Mouse (Mus musculus) retina, postnatal 7 days (tissue): ENCODE measurements around the gene Col8a2.
A peak's percentile ranks its signal among the peaks of the same experiment; 100 is the strongest.

Experiments
- DNase-seq: peaks from one replicate; pipeline ENCODE4 v3.0.0-alpha.2; 2012; ENCODE audit warnings: low read depth, low spot score

Col8a2 gene

GRCm38 (mm10) chr4:126301584-126302309 is 15.2 kb downstream of the Col8a2 start:
- no peak for DNase-seq

- DNase-seq = no peak
Observed at GRCm38 (mm10) chr4:126303877-126304276, 17.3 kb downstream of the Col8a2 start.

DNA sequence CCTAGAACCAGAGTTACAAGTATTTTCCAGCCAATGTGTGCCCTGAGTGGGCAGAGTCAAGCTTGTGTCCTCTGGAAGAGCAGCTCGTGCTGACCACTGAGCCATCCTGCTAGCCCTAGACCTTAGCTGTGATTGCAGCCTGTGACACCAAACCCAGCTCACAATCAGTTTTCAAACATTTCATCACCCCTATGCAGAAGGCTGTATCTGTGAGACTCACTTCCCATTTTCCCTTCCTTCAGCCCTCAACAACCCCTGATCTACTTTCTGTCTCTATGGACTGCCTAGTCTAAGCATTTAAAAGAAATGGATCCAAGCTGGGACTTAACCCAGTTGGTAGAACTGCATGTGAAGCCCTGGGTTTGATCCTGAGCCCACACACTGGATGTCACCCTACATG is 18.8 kb downstream of the Col8a2 start:
- DNase-seq = no peak

DNA sequence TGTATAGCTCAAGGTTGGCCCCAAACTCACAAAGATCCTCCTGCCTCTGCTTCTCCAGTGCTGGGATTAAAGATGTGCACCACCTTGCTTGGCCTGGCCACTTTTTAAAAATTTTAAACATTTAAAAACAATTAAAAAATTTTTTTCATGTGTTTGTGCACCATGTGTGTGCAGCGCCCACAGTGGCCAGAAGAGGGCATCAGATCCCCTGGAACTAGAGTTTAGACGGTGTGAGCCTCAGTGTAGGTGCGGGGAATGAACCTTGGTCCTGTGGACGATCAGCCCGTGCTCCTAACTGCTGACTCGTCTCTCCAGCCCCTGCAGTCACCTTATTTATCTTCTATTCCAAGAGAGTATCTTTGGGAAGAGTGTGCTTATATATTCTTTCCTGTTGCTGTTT is 19.5 kb downstream of the Col8a2 start:
- DNase-seq = no peak

- no peak for DNase-seq
Observed at GRCm38 (mm10) chr4:126306827-126307226, 20.2 kb downstream of the Col8a2 start.

- no peak for DNase-seq
Observed at GRCm38 (mm10) chr4:126309211-126309921, 22.8 kb downstream of the Col8a2 start.

- peak; percentile 71 for DNase-seq
Observed at GRCm38 (mm10) chr4:126309922-126310309, 23.3 kb downstream of the Col8a2 start.

- DNase-seq = no peak
Observed at GRCm38 (mm10) chr4:126310344-126310743, 23.8 kb downstream of the Col8a2 start.

DNA sequence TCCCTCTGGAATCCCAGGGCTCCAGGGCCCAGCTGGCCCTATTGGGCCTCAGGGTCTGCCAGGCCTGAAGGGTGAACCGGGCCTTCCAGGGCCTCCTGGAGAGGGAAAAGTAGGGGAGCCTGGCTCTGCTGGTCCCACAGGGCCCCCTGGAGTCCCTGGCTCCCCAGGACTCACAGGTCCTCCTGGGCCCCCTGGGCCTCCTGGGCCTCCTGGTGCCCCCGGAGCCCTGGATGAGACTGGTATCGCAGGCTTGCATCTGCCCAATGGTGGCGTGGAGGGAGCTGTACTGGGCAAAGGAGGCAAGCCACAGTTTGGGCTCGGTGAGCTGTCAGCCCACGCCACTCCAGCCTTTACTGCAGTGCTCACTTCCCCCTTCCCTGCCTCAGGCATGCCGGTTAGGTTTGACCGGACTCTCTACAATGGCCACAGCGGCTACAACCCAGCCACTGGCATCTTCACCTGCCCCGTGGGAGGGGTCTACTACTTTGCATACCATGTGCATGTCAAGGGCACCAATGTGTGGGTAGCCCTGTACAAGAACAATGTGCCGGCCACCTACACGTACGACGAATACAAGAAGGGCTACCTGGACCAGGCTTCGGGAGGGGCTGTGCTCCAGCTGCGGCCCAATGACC is 25.1 kb downstream of the Col8a2 start:
- no peak for DNase-seq

DNA sequence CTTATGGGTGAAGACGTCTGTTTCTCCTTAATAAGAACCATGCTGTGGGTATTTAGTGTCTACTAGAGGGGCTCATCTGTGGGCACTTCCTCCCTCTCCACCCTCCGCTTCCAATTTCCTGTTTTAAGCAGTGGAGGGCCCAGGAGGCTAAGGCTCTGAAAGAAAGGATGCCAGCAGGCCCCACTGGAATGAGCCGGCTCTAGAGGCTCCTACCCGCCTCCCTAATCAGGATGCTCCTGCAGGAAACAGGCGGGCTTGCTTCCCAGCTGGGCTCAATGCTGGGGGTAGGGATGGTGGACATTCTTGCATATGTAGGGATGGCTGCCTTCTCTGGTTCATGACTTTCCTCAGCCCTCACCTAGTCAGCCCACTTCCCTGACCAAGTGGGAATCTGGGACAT is 26.6 kb downstream of the Col8a2 start:
- DNase-seq = no peak

GRCm38 (mm10) chr4:126314393-126314792 is 27.8 kb downstream of the Col8a2 start:
- DNase-seq = no peak

DNA sequence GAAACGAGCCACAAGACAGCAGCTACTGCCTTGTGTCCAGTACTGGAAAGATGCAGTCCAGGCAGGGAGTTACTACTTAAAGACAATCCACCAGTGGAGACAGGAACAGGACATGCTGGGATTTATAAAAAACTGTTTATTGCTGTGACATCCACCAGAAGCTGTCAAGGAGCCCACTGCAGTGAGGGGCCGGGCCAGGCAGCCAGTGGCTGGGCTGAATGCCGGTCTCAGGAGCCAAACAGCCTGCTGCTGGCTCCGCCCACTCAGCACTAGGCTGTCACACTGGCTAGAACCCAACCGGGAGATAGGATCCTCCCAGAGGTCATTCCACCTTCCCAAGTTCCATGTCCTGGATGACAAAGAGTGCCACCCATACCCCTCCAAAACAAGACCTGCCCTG is 29.3 kb downstream of the Col8a2 start:
- DNase-seq = no peak

- DNase-seq = no peak
Observed at GRCm38 (mm10) chr4:126316443-126317040, 29.9 kb downstream of the Col8a2 start.

DNA sequence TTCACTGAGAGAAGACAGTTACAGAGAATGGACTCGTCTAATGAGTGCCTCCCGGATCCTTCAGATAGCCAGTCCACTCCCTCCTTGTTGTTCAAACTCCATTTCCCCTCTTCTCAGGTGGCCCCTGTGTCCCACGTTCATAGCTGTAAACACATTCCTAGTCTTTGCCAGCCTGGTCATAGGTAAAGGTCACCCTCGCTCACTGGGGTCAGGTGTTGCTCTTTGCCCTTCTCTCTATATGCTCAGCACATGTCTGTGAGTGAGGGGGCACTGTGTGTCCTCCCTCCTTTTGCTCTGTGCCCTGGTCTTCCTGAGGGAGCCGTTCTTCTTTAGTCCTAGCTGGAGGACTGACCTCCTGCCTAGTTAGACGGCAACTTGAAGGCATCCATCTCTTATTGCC is 33.2 kb downstream of the Col8a2 start:
- no peak for DNase-seq

- peak; percentile 97 for DNase-seq
Observed at GRCm38 (mm10) chr4:126321111-126321853, 34.7 kb downstream of the Col8a2 start, which contains the start of gene Adprhl2. Gene Adprhl2, minus strand, starts transcription at chr4:126321703.

- DNase-seq = no peak
Observed at GRCm38 (mm10) chr4:126321854-126322511, 35.4 kb downstream of the Col8a2 start.

- no peak for DNase-seq
Observed at GRCm38 (mm10) chr4:126322646-126323045, 36.1 kb downstream of the Col8a2 start.

DNA sequence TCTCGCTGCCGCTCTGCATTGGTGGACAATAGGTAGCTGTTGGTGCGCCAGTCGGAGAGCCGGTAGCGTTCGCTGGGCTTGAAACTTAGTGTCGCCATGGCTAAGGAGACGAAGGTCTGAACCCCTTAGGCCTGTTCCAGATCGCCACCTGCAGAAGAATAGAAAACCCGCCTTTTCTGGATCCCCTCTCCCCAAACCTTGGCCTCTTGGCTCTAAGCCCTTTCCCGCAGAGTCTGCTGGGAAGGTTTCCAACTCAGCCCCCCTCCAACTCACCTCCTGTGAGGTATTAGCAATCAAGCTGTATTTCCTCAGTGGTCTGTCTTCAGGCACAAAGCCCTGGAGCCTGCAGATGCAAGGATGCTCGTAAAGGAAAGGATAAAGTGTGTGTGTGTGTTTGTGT is 38.3 kb downstream of the Col8a2 start:
- DNase-seq = no peak

- DNase-seq = no peak
Observed at GRCm38 (mm10) chr4:126325281-126325861, 38.8 kb downstream of the Col8a2 start, which contains the start of gene Tekt2. Gene Tekt2, minus strand, starts transcription at chr4:126325688.

DNA sequence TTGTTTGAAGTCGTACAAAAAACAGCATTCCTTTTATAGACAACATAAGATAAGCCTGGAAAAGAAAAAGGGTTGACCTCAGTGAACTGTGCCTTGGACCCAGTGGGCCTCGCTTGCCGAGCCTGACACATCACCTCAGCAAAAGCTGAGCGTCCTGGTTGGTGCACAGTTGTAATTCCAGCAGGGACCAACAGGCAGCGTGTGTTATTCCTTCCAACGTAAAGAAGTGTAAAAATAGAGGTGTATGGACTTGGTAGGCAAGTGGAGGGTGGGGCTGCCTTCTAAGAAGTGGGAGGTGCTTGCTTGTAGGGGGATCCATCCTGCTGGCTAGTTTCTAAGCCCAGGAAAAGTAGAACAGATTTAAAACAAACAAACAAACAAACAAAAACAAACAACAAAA is 39.4 kb downstream of the Col8a2 start:
- no peak for DNase-seq

GRCm38 (mm10) chr4:126330295-126330694 is 43.7 kb downstream of the Col8a2 start:
- no peak for DNase-seq
